Mouse (Mus musculus): ENCODE results near the gene Galnt16.

The Galnt16 gene

GRCm38 (mm10) chr12:80531585-80531984, 13.5 kb downstream of the Galnt16 start:
- no peak for DNase-seq (ENCODE audit: low spot score)

GRCm38 (mm10) chr12:80533876-80534275, 15.8 kb downstream of the Galnt16 start:
- DNase-seq (ENCODE audit: low spot score) = no peak

DNA sequence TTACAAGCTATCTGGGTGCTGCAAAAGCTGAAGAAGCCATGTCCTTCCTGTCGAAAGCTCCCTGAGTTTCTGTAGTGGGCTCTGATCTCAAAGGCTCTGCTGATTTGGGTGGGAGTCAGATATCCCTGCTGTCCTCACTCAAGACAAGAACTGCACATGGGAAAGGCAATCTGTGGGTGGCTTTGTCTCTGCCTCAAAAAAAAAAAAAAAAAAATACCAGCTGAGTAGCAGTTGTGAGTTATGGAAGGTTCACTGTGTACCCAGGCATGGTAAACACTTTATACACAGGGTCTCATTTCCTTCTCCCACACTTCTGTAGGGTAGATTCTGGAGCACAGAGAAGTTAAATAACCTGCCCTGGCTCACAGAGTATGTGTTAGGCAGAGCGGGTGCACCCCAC, 19.2 kb downstream of the Galnt16 start:
- no peak for DNase-seq (ENCODE audit: low spot score)

GRCm38 (mm10) chr12:80538311-80538710, 20.2 kb downstream of the Galnt16 start:
- DNase-seq (ENCODE audit: low spot score) = no peak

DNA sequence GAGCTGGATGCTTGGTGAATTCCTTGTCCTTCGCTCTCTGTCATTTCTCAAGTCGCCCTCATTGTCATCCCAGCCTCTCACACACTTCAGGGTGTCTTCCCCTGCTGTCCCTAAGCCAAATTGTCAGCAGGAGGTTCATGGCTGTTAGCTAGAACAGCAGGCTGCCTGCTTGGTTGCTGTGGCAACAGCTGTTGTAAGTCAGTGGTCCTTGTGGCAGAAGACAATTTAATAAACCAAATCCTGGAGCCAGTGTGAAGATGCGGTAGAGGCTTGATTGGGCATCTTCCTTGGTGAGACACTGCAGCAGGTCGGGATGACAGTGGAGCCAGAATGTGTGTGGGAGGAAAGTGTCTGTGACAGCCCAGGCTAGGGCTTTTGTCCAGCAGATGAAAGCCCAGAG, 27.2 kb downstream of the Galnt16 start:
- no peak for DNase-seq (ENCODE audit: low spot score)

- peak; percentile 48 for DNase-seq (ENCODE audit: low spot score)
These were observed 31.6 kb downstream of the Galnt16 start for GRCm38 (mm10) chr12:80549646-80550045.

DNA sequence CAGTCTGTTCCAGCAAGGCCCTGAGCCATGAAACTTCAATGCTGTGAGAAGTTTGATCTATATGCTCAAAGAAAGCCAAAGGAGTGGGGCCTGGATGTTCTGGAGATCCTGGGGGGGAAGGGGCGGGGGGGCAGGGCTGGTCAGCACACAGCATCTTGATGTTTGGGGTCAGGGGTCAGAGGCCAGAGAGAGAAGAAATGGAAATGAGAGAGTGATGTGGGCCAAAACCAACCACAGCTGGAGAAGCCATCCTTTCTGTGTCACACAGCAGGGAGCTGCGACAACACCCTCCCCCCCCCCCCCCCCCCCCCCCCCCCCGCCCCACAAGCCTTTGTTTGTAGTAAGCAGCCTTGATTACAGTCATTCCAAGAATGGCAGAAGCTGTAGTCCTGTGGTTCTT, 35.1 kb downstream of the Galnt16 start:
- DNase-seq (ENCODE audit: low spot score) = no peak

GRCm38 (mm10) chr12:80554312-80554711, 36.2 kb downstream of the Galnt16 start:
- no peak for DNase-seq (ENCODE audit: low spot score)

GRCm38 (mm10) chr12:80561904-80562303, 43.8 kb downstream of the Galnt16 start:
- no peak for DNase-seq (ENCODE audit: low spot score)

- DNase-seq (ENCODE audit: low spot score) = no peak
These were observed 44.7 kb downstream of the Galnt16 start for GRCm38 (mm10) chr12:80562793-80563192.

GRCm38 (mm10) chr12:80564990-80565389, 46.9 kb downstream of the Galnt16 start:
- DNase-seq (ENCODE audit: low spot score) = no peak

- DNase-seq (ENCODE audit: low spot score) = no peak
These were observed 47.7 kb downstream of the Galnt16 start for GRCm38 (mm10) chr12:80565793-80566192.

DNA sequence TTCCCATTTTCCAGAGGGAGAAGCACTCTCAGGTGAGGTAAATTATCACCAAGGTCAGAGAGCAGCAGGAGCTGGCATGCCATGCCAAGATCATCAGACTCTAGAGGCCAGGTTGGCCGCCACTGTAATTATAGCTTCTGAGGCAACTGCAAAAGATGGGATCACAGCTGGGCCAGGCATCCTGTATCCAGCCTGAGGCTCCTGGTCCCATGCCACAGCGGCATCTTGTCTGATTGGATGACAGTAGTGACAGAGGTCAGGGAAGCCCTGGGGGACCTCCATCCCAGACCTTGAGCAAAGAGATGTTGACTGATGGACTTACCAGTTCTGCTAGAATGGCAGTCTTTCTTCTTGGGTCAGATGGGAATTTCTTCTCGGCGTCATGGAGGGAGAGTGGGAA, 48.4 kb downstream of the Galnt16 start:
- DNase-seq (ENCODE audit: low spot score) = no peak

DNA sequence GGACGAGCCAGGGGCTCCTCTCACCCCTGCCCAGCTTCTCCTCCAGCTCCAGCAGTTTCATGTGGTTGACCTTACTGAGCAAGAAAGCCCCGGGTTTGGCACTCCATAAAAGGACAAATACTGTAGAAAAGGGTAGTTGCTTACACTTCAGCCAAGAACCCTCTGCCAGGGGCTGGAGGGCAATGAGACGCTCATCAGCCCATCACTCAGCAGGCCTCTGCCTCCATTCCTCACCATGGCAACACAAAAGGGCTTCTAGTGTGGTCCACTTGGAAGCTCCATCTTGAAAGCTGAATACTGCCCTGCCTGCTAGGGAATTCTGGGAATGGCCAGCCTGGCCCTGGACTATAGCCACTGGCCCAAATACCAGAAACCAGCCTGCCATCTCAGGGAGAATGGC, 49.3 kb downstream of the Galnt16 start:
- DNase-seq (ENCODE audit: low spot score) = no peak

DNA sequence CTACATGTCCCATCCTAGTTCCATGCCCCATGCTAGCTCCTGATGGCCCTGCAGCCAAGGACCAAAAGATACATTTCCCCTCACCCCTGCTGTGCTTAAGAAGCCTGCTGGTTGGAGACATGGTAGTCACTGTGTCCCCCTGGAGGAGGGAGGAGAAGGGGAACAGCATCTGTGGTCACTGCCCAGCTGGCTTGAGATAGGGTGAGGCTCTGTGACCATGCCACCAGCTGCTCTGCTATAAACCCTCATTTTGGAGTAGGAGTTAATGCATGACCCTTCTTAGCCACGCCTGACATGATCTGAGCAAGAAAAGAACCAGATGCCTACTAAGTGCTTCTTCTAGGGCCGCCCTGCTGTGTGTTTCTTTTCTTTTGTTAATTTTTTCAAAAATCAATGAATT, 51.5 kb downstream of the Galnt16 start:
- no peak for DNase-seq (ENCODE audit: low spot score)

DNA sequence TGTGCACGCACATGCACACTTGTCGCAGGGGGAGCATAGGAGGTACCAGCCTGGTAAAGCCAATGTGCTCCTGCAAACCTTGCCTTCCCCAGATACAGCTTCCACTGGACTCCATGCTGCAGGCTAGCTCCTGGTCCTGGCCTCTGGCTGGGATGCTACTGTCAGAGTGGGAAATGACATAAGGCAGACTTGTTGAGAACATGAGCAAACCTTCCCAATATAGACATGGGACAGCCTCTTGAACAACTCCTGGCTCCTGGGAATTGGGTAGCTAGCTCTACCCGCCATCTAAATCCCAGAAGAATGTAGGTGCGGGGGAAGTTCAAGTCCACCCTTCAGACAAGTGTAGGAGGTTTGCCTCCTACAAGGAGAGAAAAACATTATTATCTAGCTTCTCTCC, 56.2 kb downstream of the Galnt16 start:
- DNase-seq (ENCODE audit: low spot score) = no peak

- no peak for DNase-seq (ENCODE audit: low spot score)
These were observed 56.8 kb downstream of the Galnt16 start for GRCm38 (mm10) chr12:80574825-80575371.

DNA sequence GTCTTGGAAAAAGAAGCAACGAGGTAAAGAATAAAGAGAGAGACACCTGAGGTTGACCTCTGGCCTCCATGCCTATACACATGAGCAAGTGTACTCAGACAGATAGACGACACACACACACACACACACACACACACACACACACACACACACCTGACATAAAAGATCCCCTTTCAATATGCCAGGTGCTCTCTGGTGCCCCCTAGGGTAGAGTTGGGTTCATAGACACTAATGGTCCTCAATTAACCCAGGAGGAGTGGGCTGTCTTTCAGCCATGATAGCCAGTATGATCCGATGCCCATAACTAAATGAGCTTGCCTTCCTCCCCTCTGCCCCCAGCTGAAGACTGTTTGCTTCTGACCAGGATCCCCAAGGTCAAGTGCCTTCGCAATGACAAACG, 59.0 kb downstream of the Galnt16 start:
- DNase-seq (ENCODE audit: low spot score) = no peak

GRCm38 (mm10) chr12:80581357-80581756, 63.3 kb downstream of the Galnt16 start:
- no peak for DNase-seq (ENCODE audit: low spot score)

DNA sequence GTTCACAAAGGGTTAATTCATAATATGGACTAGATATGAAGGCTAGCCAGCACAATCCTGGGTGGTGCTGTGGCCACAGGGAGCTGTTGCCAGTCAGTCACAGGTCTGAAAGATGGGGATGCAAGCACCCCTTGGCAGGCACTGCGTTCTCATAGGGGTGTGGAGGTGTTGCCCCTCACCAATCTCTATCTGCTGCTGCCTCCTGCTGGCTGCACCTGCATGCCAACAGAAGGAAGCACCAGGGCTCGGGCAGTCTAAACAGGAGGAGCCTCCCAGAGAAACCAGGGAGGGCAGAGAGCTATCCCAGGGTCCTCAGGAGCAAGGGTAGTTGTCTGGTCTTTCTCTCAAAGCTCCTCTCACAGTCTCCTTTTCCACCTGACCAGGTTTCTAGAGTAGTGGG, 66.9 kb downstream of the Galnt16 start:
- peak; percentile 59 for DNase-seq (ENCODE audit: low spot score)

- DNase-seq (ENCODE audit: low spot score) = peak; percentile 20
These were observed 76.1 kb downstream of the Galnt16 start for GRCm38 (mm10) chr12:80594141-80594540.

GRCm38 (mm10) chr12:80594781-80595180, 76.7 kb downstream of the Galnt16 start:
- DNase-seq (ENCODE audit: low spot score) = no peak

- DNase-seq (ENCODE audit: low spot score) = no peak
These were observed 77.5 kb downstream of the Galnt16 start for GRCm38 (mm10) chr12:80595566-80595965.

- no peak for DNase-seq (ENCODE audit: low spot score)
These were observed 77.9 kb downstream of the Galnt16 start for GRCm38 (mm10) chr12:80595968-80596367.

GRCm38 (mm10) chr12:80598236-80598635, 80.2 kb downstream of the Galnt16 start:
- no peak for DNase-seq (ENCODE audit: low spot score)

All from ovary, postnatal 36 days (tissue).